Mouse (Mus musculus) liver, embryonic 14.5 days (tissue): ENCODE measurements around the gene Majin.

Experiments
- CTCF ChIP-seq: IDR thresholded peaks from 2 replicates; pipeline ENCODE4 v1.5.1; 2016; ENCODE audit warnings: antibody characterized with exemption, low read depth, control low read depth
- EP300 ChIP-seq: IDR thresholded peaks from 2 replicates; pipeline ENCODE4 v1.6.1; 2016; ENCODE audit warnings: antibody characterized with exemption, low read depth

GRCm38 (mm10) chr19:6267306-6268169 lies 83.3 kb downstream of the Majin start:
- no peak for TF ChIP-seq CTCF
- no peak for TF ChIP-seq EP300
